Mouse (Mus musculus) embryonic facial prominence, embryonic 12.5 days (tissue): ENCODE measurements around the gene Ggt1. TPM values are rescaled to one million over a fixed set of nuclear protein-coding genes. Genes with fewer than 3 reads are reported as not detected.

Source experiments
- ATAC-seq: fragments of 200-750 bp; cut with Nextera tagmentation; 2 replicates; pipeline ENCODE4 v1.8.0; 2017; ENCODE audit not compliant: insufficient number of reproducible peaks, insufficient read depth, low FRiP score, low TSS enrichment
- H3K27ac ChIP-seq: fragments of 300-500 bp; sonication (generic); 2 replicates; pipeline ENCODE4 v1.5.1; 2016; ENCODE audit warnings: mild to moderate bottlenecking
- H3K27me3 ChIP-seq: fragments of 300-500 bp; sonication (generic); 2 replicates; pipeline ENCODE4 v1.6.1; 2016; ENCODE audit warnings: mild to moderate bottlenecking, moderate library complexity
- H3K36me3 ChIP-seq: fragments of 300-500 bp; sonication (generic); 2 replicates; pipeline ENCODE4 v1.6.1; 2016; ENCODE audit warnings: mild to moderate bottlenecking
- H3K4me1 ChIP-seq: fragments of 300-500 bp; sonication (generic); 2 replicates; pipeline ENCODE4 v1.6.1; 2016
- H3K4me2 ChIP-seq: fragments of 300-500 bp; sonication (generic); replicated peaks from 2 replicates; pipeline ENCODE4 v1.6.1; 2016; ENCODE audit warnings: mild to moderate bottlenecking, moderate library complexity
- H3K4me3 ChIP-seq: fragments of 300-500 bp; sonication (generic); 2 replicates; pipeline ENCODE4 v1.5.1; 2016; ENCODE audit warnings: mild to moderate bottlenecking
- H3K9ac ChIP-seq: fragments of 300-500 bp; sonication (generic); 2 replicates; pipeline ENCODE4 v1.6.1; 2016; ENCODE audit warnings: mild to moderate bottlenecking, moderate library complexity
- H3K9me3 ChIP-seq: fragments of 300-500 bp; sonication (generic); 2 replicates; pipeline ENCODE4 v1.6.1; 2016; ENCODE audit warnings: mild to moderate bottlenecking, moderate library complexity
- WGBS: fragments of 180-500 bp; shearing (Covaris S2); methylation state at CpG from one replicate; pipeline ENCODE4 v1.1.7; 2016; 5-methylcytosine and 5-hydroxymethylcytosine counted together
- polyA plus RNA-seq: library from polyadenylated mRNA; unstranded; fragments of >200 nt; fragmentation: Nextera tagmentation; extraction: Ambion mirVana; gene quantifications from 2 replicates; pipeline ENCODE4 v1.2.1, GENCODE M21; 2016

The Ggt1 gene
- polyA plus RNA-seq, 1 experiment from 2014 or later: 1.8 TPM

DNA sequence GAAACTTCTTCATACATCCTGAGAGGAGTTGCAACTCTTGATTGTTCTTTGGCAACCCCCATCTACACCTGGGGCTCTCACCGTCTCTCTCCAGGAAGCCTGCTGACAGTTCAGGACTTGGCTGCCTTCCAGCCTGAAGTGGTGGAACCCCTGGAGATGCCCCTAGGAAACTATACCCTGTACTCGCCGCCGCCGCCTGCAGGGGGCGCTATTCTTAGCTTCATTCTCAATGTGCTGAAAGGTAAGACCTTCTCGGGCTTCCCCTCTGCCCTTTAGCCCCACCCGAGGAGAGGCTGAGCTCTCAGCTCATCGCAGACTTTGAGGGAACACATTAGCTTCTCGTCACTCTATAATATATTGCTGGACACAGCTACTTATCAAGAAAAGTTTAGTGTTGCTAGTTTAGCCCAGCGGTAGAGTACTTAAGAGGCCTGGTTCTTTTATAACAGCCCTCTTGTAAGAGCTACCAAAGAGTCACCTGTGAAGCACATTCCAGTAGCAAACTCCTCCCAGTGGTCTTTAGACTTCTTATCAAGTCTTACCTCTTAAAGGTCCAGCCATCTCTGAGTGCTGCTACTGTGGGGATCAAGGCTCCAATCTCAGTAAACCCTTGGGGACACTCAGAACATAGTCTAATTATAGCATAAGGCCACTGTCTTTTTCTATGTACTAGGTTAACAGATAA is 43.9 kb downstream of the Ggt1 start:
- 47% methylated on average over 11 of the region's 11 CpGs for WGBS

DNA sequence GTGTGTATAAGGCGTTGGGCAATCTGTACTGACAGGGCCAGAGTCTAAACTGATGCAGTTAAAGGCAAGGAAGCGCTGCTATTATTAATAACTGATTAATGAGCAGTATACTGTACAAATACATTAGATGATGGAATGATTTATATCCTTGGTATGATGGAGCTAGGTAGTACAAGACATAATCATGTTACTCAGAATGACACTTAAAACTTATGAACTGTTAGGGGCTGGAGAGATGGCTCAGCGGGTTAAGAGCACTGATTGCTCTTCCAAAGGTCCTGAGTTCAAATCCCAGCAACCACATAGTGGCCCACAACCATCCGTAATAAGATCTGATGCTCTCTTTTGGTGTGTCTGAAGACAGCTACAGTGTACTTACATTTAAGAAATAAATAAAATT is 45.8 kb downstream of the Ggt1 start:
- Histone ChIP-seq H3K27ac (no peak overlapping the region), H3K9me3 (no peaks in the 10 kb centered on the region), H3K4me3 (no peak overlapping the region), H3K27me3 (no peaks in the 10 kb centered on the region), H3K4me1 (no peaks in the 10 kb centered on the region), H3K36me3 (no peaks in the 10 kb centered on the region), H3K4me2 (no peak overlapping the region), H3K9ac (no peak overlapping the region)
- WGBS: 86% methylated on average over 4 of the region's 4 CpGs
- ATAC-seq: no peak

More for the DNA sequence above, 43.9 kb downstream of the Ggt1 start:
- Histone ChIP-seq H3K4me2 (no peak overlapping the region), H3K27ac (no peak overlapping the region), H3K36me3 (no peaks in the 10 kb centered on the region), H3K4me1 (no peaks in the 10 kb centered on the region), H3K27me3 (no peaks in the 10 kb centered on the region), H3K9ac (no peak overlapping the region), H3K9me3 (no peaks in the 10 kb centered on the region), H3K4me3 (no peak overlapping the region)
- no peak for ATAC-seq

DNA sequence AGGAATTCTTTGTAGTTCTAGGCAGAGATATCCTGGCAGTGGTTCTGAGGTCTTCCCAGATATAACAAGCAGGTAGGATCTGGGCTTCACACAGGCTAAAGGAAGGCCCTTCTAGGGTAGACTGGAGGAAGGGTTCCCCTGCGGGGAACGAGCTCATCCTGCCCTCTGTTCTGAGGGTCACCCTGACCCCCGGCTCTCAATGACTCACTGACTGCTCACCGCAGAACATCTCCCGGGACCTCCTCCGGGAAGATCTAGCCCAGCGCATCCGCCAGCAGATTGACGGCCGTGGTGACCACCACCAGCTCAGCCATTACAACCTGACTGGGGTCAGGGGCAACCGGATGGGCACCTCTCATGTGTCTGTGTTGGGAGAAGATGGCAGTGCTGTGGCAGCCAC is 47.6 kb downstream of the Ggt1 start:
- no peak for ATAC-seq
- Histone ChIP-seq H3K4me1 (no peaks in the 10 kb centered on the region), H3K9ac (no peak overlapping the region), H3K27me3 (no peaks in the 10 kb centered on the region), H3K4me3 (no peak overlapping the region), H3K27ac (no peak overlapping the region), H3K4me2 (no peak overlapping the region), H3K9me3 (no peaks in the 10 kb centered on the region), H3K36me3 (no peaks in the 10 kb centered on the region)
- 85% methylated on average over 11 of the region's 11 CpGs for WGBS

DNA sequence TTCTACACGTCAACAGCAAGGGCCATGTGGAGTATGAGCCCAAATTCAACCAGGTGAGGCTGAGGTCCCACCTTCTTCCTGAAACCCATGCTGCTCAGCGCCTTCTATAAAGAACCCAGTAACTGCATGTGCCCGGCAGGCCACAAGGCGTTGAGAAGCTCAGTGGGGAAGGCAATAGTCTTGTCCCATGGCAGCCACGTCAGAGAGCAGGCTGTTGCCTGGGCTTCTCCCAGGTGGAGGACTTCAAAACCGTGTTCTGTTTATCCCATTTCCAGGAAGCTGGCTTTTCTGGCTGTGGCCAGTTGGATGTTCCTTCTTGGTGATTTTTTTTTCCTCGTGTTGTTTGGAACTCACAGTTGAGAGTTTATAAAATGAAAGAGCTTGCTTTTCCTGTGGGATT is 49.1 kb downstream of the Ggt1 start:
- Histone ChIP-seq H3K9ac (no peak overlapping the region), H3K4me2 (no peak overlapping the region), H3K27ac (no peak overlapping the region), H3K4me1 (no peaks in the 10 kb centered on the region), H3K36me3 (no peaks in the 10 kb centered on the region), H3K27me3 (no peaks in the 10 kb centered on the region), H3K4me3 (no peak overlapping the region), H3K9me3 (no peaks in the 10 kb centered on the region)
- WGBS: 56% methylated on average over 7 of the region's 7 CpGs
- ATAC-seq: no peak

DNA sequence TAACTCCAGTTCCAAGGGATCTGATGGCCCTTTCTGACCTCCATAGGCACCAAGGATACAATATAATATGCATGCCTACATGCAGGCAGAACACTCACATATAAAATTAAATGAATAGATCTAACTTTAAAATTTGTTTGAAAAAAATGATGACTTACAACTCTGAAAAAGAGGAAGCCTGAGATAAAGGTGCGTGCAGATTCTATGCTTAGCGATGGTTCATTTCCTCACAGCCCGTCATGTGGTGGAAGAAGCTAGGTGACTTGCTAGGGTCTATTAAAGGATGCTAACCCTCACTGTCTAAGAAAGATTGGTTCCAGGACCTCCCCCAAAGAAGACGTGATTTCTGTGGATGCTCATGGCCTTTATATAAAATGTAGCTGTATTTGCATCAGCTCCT is 54.6 kb downstream of the Ggt1 start:
- Histone ChIP-seq H3K27me3 (no peaks in the 10 kb centered on the region), H3K9me3 (no peaks in the 10 kb centered on the region), H3K36me3 (no peaks in the 10 kb centered on the region), H3K9ac (no peak overlapping the region), H3K4me3 (no peak overlapping the region), H3K4me2 (no peak overlapping the region), H3K27ac (no peak overlapping the region), H3K4me1 (no peaks in the 10 kb centered on the region)
- WGBS: 92% methylated on average over 4 of the region's 4 CpGs
- ATAC-seq: no peak

DNA sequence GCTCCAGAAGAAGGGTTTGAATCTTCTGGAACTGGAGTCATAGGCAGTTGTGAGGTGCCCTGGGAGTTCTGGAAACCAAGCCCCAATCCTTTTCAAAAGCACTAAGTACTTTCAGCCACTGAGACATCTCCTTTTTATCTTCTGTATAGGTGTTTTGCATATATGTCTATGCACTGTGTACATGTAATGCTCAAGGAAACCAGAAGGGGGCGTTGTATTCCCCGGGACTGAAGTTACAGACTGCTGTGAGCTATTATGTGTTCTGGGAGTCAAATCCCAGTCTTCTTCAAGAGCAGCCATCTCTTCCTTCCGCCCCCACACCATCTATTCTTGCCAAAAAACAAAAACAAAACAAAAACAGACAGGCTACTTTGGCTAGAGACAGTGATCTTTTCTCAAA is 59.4 kb downstream of the Ggt1 start:
- Histone ChIP-seq H3K4me1 (no peaks in the 10 kb centered on the region), H3K36me3 (no peaks in the 10 kb centered on the region), H3K9me3 (no peaks in the 10 kb centered on the region), H3K4me3 (no peak overlapping the region), H3K27ac (no peak overlapping the region), H3K27me3 (no peaks in the 10 kb centered on the region), H3K9ac (no peak overlapping the region), H3K4me2 (no peak overlapping the region)
- WGBS: 51% methylated on average over 3 of the region's 3 CpGs
- ATAC-seq: no peak

DNA sequence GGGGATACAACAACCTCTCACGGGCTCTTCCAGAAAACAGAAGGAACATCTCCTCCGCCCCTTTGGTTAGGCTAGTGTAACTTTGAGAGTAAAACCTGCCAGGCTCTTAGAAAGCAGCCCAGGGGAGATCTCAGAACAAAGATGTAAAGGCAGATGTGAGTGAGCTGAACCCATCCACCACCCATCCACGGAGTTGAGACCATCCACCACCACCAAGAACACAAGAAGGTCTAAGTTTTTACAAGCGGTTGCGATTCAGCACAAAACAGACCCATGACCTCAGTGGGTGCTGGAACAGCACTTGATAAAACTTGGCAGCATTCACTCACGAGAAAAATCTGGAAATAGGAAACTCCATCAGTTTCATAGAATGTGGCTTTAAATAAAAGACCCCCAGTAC is 64.5 kb downstream of the Ggt1 start:
- no peaks in the 10 kb centered on the region for H3K27me3 ChIP-seq

DNA sequence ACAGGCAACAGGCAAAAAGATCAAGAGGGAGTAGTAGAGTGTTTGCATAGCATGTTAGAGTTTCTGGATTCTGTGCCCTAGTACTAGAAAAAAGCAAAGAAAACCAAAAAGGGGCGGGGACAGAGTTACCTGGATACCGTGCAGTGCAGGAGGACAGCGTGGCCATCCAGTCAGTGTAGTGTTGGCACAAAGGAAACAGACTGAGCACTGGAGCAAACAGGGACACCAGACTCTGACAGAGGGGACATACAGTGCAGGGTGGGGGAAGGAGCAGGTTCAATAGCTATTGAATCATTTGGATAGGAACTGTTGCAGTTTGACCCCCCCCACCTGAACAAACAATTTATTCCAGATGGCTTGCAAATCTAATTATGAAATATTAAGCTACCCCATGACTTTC is 65.6 kb downstream of the Ggt1 start:
- H3K4me2 ChIP-seq: no peak overlapping the region
- WGBS: 59% methylated on average over 3 of the region's 3 CpGs
- H3K27me3 ChIP-seq: no peaks in the 10 kb centered on the region
- no peaks in the 10 kb centered on the region for H3K36me3 ChIP-seq
- H3K9me3 ChIP-seq: no peaks in the 10 kb centered on the region
- no peak overlapping the region for H3K9ac ChIP-seq
- H3K27ac ChIP-seq: no peak overlapping the region
- no peak for ATAC-seq
- no peak overlapping the region for H3K4me3 ChIP-seq
- no peaks in the 10 kb centered on the region for H3K4me1 ChIP-seq

More for the DNA sequence above, 64.5 kb downstream of the Ggt1 start:
- no peak overlapping the region for H3K4me3 ChIP-seq
- no peaks in the 10 kb centered on the region for H3K36me3 ChIP-seq
- 60% methylated on average over 6 of the region's 6 CpGs for WGBS
- H3K27ac ChIP-seq: no peak overlapping the region
- no peaks in the 10 kb centered on the region for H3K9me3 ChIP-seq
- H3K9ac ChIP-seq: no peak overlapping the region
- H3K4me1 ChIP-seq: no peaks in the 10 kb centered on the region
- ATAC-seq: no peak
- no peak overlapping the region for H3K4me2 ChIP-seq

DNA sequence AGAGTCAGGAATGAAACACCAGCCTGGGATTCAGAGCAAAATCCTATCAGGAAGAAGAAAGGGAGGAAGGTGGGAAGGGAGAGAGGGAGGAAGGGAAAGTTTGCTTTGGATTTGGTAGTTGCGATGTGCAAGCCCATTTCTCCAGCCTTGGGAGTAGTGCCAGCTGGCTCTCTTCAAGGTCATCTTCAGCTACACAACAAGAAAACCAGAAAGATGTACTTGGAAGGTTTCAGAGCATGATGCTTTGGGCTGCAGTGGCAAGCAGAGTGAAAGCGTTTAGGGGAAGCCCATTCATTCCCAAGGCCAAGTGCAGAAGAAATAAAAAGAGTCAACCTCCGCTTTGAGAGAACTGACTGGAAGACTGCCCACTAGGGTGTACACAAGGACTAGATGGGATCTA is 66.1 kb downstream of the Ggt1 start:
- Histone ChIP-seq H3K4me3 (no peak overlapping the region), H3K4me2 (no peak overlapping the region), H3K4me1 (no peaks in the 10 kb centered on the region), H3K27ac (no peak overlapping the region), H3K9ac (no peak overlapping the region), H3K36me3 (no peaks in the 10 kb centered on the region), H3K9me3 (no peaks in the 10 kb centered on the region), H3K27me3 (no peaks in the 10 kb centered on the region)
- no peak for ATAC-seq
- WGBS: 76% methylated on average over 3 of the region's 3 CpGs

DNA sequence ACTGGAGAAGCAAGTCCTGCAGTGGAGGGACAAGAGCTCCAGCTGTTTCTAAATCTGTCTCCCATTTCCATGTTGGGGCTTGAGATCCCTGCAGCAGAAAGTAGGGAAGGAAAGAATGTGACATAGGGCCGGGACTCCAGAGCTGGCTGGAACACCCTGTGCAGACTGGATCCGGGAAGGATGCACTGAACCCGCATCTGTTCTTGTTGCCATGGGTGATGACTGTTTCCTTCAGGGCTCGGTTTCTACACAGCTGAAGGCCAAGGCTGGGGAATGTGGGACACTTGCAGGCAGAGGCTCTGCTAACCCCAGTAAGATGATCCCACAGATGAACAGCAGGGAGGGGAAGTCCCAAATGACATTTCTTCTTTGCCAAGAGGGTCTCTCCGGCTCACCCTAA is 71.2 kb downstream of the Ggt1 start:
- H3K4me2 ChIP-seq: no peak overlapping the region
- peak overlapping the region; percentile 33; the same call in 1 of the 2 replicates for H3K27ac ChIP-seq
- H3K9ac ChIP-seq: no peak overlapping the region
- H3K4me1 ChIP-seq: 0 out of 2 replicates have a peak, but pooled peaks cover 4% of the 10 kb centered on the region
- no peak overlapping the region for H3K4me3 ChIP-seq
- no peaks in the 10 kb centered on the region for H3K36me3 ChIP-seq
- 0 out of 2 replicates have a peak, but pooled peaks have one; percentile 50 for ATAC-seq
- no peaks in the 10 kb centered on the region for H3K27me3 ChIP-seq
- no peaks in the 10 kb centered on the region for H3K9me3 ChIP-seq
- 32% methylated on average over 5 of the region's 5 CpGs for WGBS

DNA sequence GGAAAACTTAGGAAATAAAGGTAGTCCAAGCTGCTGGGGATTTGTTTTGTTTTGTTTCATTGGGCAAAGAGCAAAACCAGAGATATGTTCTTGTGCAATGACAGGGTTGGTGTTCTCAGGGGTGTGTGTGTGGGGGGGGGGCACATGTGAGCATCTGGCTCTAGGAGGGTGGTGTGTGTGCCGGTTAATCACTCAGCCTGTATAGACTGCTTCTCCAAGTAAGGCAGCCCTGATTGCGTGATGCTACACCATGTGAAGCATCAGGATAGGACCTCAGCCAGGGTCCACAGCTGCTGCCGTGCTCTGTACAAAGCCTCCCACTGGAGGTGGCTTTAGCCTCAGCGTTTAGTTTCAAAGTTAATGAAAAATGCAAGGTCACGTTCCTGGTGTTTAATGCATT is 71.6 kb downstream of the Ggt1 start:
- peak overlapping the region; percentile 33 for H3K27ac ChIP-seq
- H3K4me1 ChIP-seq: 0 out of 2 replicates have a peak, but pooled peaks cover 4% of the 10 kb centered on the region
- no peaks in the 10 kb centered on the region for H3K27me3 ChIP-seq
- peak; percentile 76 for ATAC-seq
- no peak overlapping the region for H3K9ac ChIP-seq
- H3K4me3 ChIP-seq: no peak overlapping the region
- H3K9me3 ChIP-seq: no peaks in the 10 kb centered on the region
- no peak overlapping the region for H3K4me2 ChIP-seq
- 77% methylated on average over 5 of the region's 5 CpGs for WGBS
- no peaks in the 10 kb centered on the region for H3K36me3 ChIP-seq

DNA sequence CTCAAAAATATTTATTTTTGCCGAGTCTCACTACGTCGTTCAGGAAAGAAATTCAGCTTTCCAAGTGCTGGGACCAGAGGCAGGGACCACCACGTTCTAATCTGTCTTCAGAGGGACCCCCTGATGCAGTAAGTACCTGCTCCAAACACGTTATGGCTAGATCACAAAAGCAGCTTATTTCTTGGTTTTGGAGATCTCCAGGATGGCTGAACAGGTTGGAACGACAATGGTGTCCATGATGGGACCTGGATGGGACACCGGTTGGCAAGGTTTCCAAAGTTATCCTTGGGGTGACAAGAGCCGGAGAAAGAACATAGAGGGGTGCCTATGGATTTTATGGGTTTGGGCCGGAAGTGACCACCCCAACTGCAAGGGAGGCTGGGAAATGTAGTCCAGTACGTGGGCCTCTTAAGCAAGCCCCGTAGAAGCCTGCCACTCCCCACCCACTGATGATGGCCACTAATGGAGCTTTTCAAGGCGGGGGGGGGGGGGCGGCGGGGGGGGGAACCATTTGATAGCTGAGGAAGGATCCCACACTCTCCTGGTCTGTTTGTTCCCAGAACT is 72.3 kb downstream of the Ggt1 start:
- 70% methylated on average over 14 of the region's 14 CpGs for WGBS
- H3K27ac ChIP-seq: no peak overlapping the region
- no peaks in the 10 kb centered on the region for H3K27me3 ChIP-seq
- H3K4me2 ChIP-seq: no peak overlapping the region
- no peak overlapping the region for H3K9ac ChIP-seq
- no peaks in the 10 kb centered on the region for H3K36me3 ChIP-seq
- H3K4me3 ChIP-seq: no peak overlapping the region
- 0 out of 2 replicates have a peak, but pooled peaks cover 4% of the 10 kb centered on the region for H3K4me1 ChIP-seq
- H3K9me3 ChIP-seq: no peaks in the 10 kb centered on the region
- no peak for ATAC-seq
